Mouse (Mus musculus) heart, adult 2 months (tissue): ENCODE results near the gene Utf1. TPM values are rescaled to one million over a fixed set of nuclear protein-coding genes. Genes with fewer than 3 reads are reported as not detected.

ENCODE experiments used
- DNase-seq, 2 experiments: peaks; one replicate each; pipeline ENCODE4 v3.0.0; 2021
- H3K27ac ChIP-seq: fragments of 200-600 bp; 2 replicates; pipeline ENCODE4 v1.8.1; 2022
- H3K27me3 ChIP-seq: fragments of 200-500 bp; 2 replicates; pipeline ENCODE4 v1.6.1; 2012; ENCODE audit warnings: mild to moderate bottlenecking, low read length, inconsistent platforms, mixed read lengths; ENCODE audit not compliant: control insufficient read depth, insufficient read depth
- H3K36me3 ChIP-seq: fragments of 200-500 bp; 2 replicates; pipeline ENCODE4 v1.6.1; 2012; ENCODE audit warnings: low read length, inconsistent platforms; ENCODE audit not compliant: control insufficient read depth, insufficient read depth
- H3K4me1 ChIP-seq: fragments of 200-500 bp; 2 replicates; pipeline ENCODE4 v1.6.1; 2011; ENCODE audit warnings: low read length; ENCODE audit not compliant: control insufficient read depth, insufficient read depth
- H3K4me3 ChIP-seq: fragments of 200-600 bp; 2 replicates; pipeline ENCODE4 v1.8.1; 2022
- H3K79me2 ChIP-seq: fragments of 200-500 bp; replicated peaks from 2 replicates; pipeline ENCODE4 v1.6.1; 2012; ENCODE audit warnings: mild to moderate bottlenecking, inconsistent platforms, low read length, moderate library complexity, mixed read lengths; ENCODE audit not compliant: control insufficient read depth, insufficient read depth
- H3K9ac ChIP-seq: fragments of 200-500 bp; 2 replicates; pipeline ENCODE4 v1.6.1; 2012; ENCODE audit warnings: low read depth, mild to moderate bottlenecking, control low read depth, inconsistent platforms, low read length, mixed read lengths
- CTCF ChIP-seq: fragments of 200-600 bp; IDR thresholded peaks from 2 replicates; pipeline ENCODE4 v1.8.1; 2022; ENCODE audit warnings: antibody characterized with exemption, mild to moderate bottlenecking, moderate library complexity
- EP300 ChIP-seq: fragments of 200-500 bp; IDR thresholded peaks from 2 replicates; pipeline ENCODE4 v1.6.1; 2011; ENCODE audit warnings: low read depth, low read length, control low read depth; ENCODE audit not compliant: insufficient read depth
- POLR2A ChIP-seq: fragments of 200-500 bp; IDR thresholded peaks from 2 replicates; pipeline ENCODE4 v1.6.1; 2011; ENCODE audit warnings: mild to moderate bottlenecking, low read depth, low read length, control low read depth; ENCODE audit not compliant: insufficient read depth
- WGBS: fragments of 180-500 bp; shearing (Covaris S2); methylation state at CpG from one replicate; pipeline ENCODE4 v1.1.7; 2018; 5-methylcytosine and 5-hydroxymethylcytosine counted together
- intact Hi-C: fragments of 180-260 bp; cut with DNase I; formaldehyde crosslinking; loops from one replicate; pipeline ENCODE4 v1.15.1; 2025
- microRNA-seq, 2 experiments: library from miRNA; unstranded; fragments of <30 nt; microRNA quantifications; one replicate each; pipeline ENCODE4 v1.2.0; 2021
- polyA plus RNA-seq: library from polyadenylated mRNA; depleted of rRNA; stranded (reverse); fragments of >200 nt; gene quantifications from 2 replicates; pipeline ENCODE4 v1.2.3, GENCODE M21; 2012; rRNA removed
- total RNA-seq, 2 experiments: library from RNA; stranded (reverse); gene quantifications; 2 replicates each; pipeline ENCODE4 v1.2.3; 2021

Gene Utf1
- total and polyA plus RNA-seq, 3 experiments = not detected

DNA sequence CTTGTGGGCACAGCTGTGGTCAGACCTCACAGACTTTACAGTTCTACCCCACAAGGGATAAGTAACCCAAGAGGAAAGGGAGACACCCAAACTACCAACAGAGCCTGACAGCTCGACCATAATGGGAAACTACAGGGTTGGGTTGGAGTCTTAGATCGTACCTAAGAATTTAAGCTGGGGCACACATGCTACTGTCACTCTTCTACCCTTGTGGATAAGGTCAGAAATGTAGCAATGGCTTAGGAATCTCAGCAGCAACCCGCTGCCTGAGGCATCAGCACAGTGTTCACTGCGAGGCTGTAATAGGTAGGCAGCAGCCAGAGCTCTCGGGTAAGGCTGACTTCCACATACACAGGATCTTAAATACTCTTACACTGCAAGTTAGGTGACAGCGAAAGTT, 49.9 kb downstream of the Utf1 start:
- 91% methylated on average over 6 of the region's 6 CpGs for WGBS
- H3K27ac ChIP-seq = no peak overlapping the region
- H3K36me3 ChIP-seq = no peaks in the 10 kb centered on the region
- TF ChIP-seq EP300 (no peak), CTCF (no peak), POLR2A (no peak)
- no peaks in the 10 kb centered on the region for H3K4me1 ChIP-seq
- no peak for DNase-seq
- no peaks in the 10 kb centered on the region for H3K27me3 ChIP-seq
- H3K79me2 ChIP-seq = no peaks in the 10 kb centered on the region
- no peak overlapping the region for H3K4me3 ChIP-seq
- H3K9ac ChIP-seq = no peak overlapping the region
- intact Hi-C loops = loop anchor here (5.0 kb wide), 1 partner anchor 1021 kb away; no protein-coding TSS in a partner anchor

DNA sequence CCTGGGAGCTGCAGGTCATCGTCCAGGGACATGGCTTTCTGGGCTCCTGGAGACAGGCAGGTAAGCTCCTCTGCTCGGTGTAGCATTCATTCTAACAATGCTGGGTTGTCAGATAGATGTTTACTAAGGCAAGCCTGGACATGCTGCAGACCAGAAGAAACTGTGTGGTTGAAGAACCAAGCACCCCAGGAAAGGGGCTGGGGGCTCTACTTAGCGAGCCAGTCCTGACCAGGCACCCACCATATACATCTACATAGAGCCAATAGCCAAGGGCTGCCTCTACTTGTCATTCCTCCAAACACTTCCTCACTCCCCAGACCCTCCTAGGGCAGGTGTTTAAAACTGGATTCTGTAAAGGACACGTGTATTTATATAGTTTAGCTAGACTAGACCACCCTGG, 50.6 kb downstream of the Utf1 start:
- Histone ChIP-seq H3K27ac (no peak overlapping the region), H3K9ac (no peak overlapping the region), H3K79me2 (no peaks in the 10 kb centered on the region), H3K4me3 (no peak overlapping the region), H3K27me3 (no peaks in the 10 kb centered on the region), H3K4me1 (no peaks in the 10 kb centered on the region), H3K36me3 (no peaks in the 10 kb centered on the region)
- TF ChIP-seq POLR2A = no peak
- no peak for TF ChIP-seq CTCF
- TF ChIP-seq EP300 = no peak
- intact Hi-C loops = loop anchor here (1.0 to 5.0 kb wide), 2 partner anchors 25 to 1022 kb away; no protein-coding TSS in a partner anchor
- DNase-seq = no peak
- 74% methylated on average over 4 of the region's 4 CpGs for whole genome bisulfite sequencing

DNA sequence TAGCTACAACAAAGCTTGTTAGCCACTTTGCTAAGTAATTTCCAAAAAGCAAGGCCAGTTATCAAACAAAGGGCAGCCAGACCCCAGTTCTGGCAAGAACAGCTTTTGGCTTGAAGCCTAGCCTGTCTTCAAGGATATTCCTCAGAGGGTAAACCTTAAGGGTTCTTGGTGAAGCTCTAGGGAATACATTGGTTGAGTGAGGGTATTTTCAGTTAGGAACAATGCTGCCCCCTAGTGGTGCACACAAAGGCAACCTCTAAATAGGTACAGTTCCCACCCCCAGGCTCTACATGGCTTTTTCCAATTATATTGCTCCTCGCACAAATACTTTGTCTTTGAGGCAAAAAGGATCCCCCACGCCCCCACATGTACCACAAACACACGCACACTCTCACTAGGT, 51.1 kb downstream of the Utf1 start:
- 31% methylated on average over 3 of the region's 3 CpGs for WGBS
- no peaks in the 10 kb centered on the region for H3K4me1 ChIP-seq
- TF ChIP-seq POLR2A = no peak
- no peak for TF ChIP-seq EP300
- TF ChIP-seq CTCF = peak; percentile 91

More for the DNA sequence above, 51.1 kb downstream of the Utf1 start:
- Histone ChIP-seq H3K36me3 (no peaks in the 10 kb centered on the region), H3K79me2 (no peaks in the 10 kb centered on the region), H3K4me3 (no peak overlapping the region), H3K27me3 (no peaks in the 10 kb centered on the region), H3K9ac (no peak overlapping the region), H3K27ac (no peak overlapping the region)
- peak in 1 of 2 experiments; percentile 44 for DNase-seq
- intact Hi-C loops = loop anchor here (1.0 to 5.0 kb wide), 3 partner anchors 25 to 1022 kb away; no protein-coding TSS in a partner anchor

Small RNA genes lying within 50 kb of the gene (microRNA-seq; reads per million reads assigned to microRNA genes)
- gene Mir202 (0 reads per million in 2 experiments), gene Mir7062 (0 to 0.77 reads per million in 2 experiments), gene mmu-mir-7686 (0 reads per million in 2 experiments)

Other genes with a start within 250 kb of the Utf1 start
- under 1 TPM in 1 of 2 experiments, not detected in 1; 0.09 TPM for gene Adgra1, start 109.6 kb upstream of the Utf1 start, total RNA-seq
- 0.04 and 0.06 TPM in 2 replicates for gene Adgra1, start 109.6 kb upstream of the Utf1 start, polyA plus RNA-seq
- gene Kndc1, start 49.1 kb upstream of the Utf1 start, total RNA-seq = not detected
- gene Kndc1, start 49.1 kb upstream of the Utf1 start, polyA plus RNA-seq = 0.47 TPM in 1 of 2 replicates, not detected in the other
- not detected for gene 6430531B16Rik, start 35.0 kb downstream of the Utf1 start, total RNA-seq
- gene 6430531B16Rik, start 35.0 kb downstream of the Utf1 start, polyA plus RNA-seq = 0.25 TPM in 1 of 2 replicates, not detected in the other
- gene Adam8, start 48.8 kb downstream of the Utf1 start, total RNA-seq = under 1 TPM; 0.26 to 0.73 TPM
- gene Adam8, start 48.8 kb downstream of the Utf1 start, polyA plus RNA-seq = 2.3 and 9.1 TPM in 2 replicates
- gene Zfp511, start 92.6 kb downstream of the Utf1 start, total RNA-seq = 10 to 100 TPM in 1 of 2 experiments, 1 to 10 TPM in 1; 8.5 to 11.1 TPM
- gene Zfp511, start 92.6 kb downstream of the Utf1 start, polyA plus RNA-seq = 20.8 and 21.2 TPM in 2 replicates
- gene Tubgcp2, start 92.9 kb downstream of the Utf1 start, total RNA-seq = 10 to 100 TPM; 28.4 to 33.5 TPM
- gene Tubgcp2, start 92.9 kb downstream of the Utf1 start, polyA plus RNA-seq = 21.7 and 29.7 TPM in 2 replicates
- gene Msx3, start 105.3 kb downstream of the Utf1 start, total RNA-seq = not detected
- not detected in 2 replicates for gene Msx3, start 105.3 kb downstream of the Utf1 start, polyA plus RNA-seq
- under 1 TPM in 1 of 2 experiments, not detected in 1; 0.23 TPM for gene Caly, start 138.8 kb downstream of the Utf1 start, total RNA-seq
- 0.10 and 0.53 TPM in 2 replicates for gene Caly, start 138.8 kb downstream of the Utf1 start, polyA plus RNA-seq
- not detected for gene Prap1, start 149.6 kb downstream of the Utf1 start, total RNA-seq
- gene Prap1, start 149.6 kb downstream of the Utf1 start, polyA plus RNA-seq = 0.27 TPM in 1 of 2 replicates, not detected in the other
- gene Fuom, start 158.7 kb downstream of the Utf1 start, total RNA-seq = 10 to 100 TPM; 71.5 to 83.4 TPM
- gene Fuom, start 158.7 kb downstream of the Utf1 start, polyA plus RNA-seq = 101 and 120 TPM in 2 replicates
- gene Paox, start 172.0 kb downstream of the Utf1 start, total RNA-seq = 1 to 10 TPM; 3.0 to 3.4 TPM
- 5.2 TPM in 2 replicates for gene Paox, start 172.0 kb downstream of the Utf1 start, polyA plus RNA-seq
- 100 to 1,000 TPM; 438 to 535 TPM for gene Echs1, start 172.7 kb downstream of the Utf1 start, total RNA-seq
- gene Echs1, start 172.7 kb downstream of the Utf1 start, polyA plus RNA-seq = 473 and 490 TPM in 2 replicates
- gene Mtg1, start 193.8 kb downstream of the Utf1 start, total RNA-seq = 10 to 100 TPM; 25.2 to 27.3 TPM
- 46.2 and 68.8 TPM in 2 replicates for gene Mtg1, start 193.8 kb downstream of the Utf1 start, polyA plus RNA-seq
- gene Sprn, start 211.1 kb downstream of the Utf1 start, total RNA-seq = under 1 TPM; 0.52 TPM
- gene Sprn, start 211.1 kb downstream of the Utf1 start, polyA plus RNA-seq = 0.85 and 1.9 TPM in 2 replicates
- not detected for gene Olfr522, start 221.0 kb downstream of the Utf1 start, total RNA-seq
- gene Olfr522, start 221.0 kb downstream of the Utf1 start, polyA plus RNA-seq = not detected in 2 replicates
- not detected for gene Olfr523, start 229.4 kb downstream of the Utf1 start, total RNA-seq
- gene Olfr523, start 229.4 kb downstream of the Utf1 start, polyA plus RNA-seq = not detected in 2 replicates